Mouse (Mus musculus) MN1 (cell line): ENCODE measurements around the gene Trp63.

Experiments
- DNase-seq: peaks from one replicate; pipeline ENCODE4 v3.0.0-alpha.2; 2016; ENCODE audit warnings: low spot score

Gene Trp63

DNA sequence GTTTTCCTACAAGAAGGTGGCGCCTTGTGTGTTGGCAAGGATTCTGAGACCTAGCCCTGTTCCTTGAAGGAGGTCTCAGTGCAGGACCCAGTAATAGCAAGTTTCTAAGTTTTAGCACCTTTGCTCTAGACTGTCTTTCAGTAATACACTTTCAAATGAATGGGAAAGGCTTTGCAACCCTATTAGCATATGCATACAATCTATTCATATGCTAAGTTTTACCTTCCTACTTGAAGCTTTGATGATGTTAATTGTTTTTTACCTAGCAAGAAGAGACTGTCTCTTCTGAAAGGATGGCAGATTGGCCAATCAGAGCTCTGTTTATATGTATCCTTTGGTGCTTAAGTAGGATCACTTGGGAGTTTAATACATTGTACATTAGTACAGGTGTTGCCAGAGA lies 187.9 kb downstream of the Trp63 start:
- DNase-seq = no peak

DNA sequence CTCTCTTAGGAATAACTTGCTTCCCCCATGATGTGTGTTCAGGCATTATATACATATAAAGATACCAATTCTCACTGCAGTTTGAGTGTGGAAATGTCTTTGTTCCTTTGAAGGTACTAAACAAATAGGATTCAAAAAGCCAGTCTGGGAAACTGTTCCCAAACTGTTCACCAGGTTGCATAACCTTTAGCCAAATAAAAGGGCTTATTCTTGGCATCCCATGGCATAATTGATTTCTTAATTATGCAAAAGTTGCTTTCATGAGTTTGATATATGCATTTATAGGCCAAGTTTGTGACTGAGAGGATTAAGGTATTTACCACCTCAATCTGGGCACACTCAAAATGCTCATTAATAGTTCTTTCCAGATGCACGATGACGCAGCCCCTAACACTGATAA lies 192.1 kb downstream of the Trp63 start:
- DNase-seq = no peak

DNA sequence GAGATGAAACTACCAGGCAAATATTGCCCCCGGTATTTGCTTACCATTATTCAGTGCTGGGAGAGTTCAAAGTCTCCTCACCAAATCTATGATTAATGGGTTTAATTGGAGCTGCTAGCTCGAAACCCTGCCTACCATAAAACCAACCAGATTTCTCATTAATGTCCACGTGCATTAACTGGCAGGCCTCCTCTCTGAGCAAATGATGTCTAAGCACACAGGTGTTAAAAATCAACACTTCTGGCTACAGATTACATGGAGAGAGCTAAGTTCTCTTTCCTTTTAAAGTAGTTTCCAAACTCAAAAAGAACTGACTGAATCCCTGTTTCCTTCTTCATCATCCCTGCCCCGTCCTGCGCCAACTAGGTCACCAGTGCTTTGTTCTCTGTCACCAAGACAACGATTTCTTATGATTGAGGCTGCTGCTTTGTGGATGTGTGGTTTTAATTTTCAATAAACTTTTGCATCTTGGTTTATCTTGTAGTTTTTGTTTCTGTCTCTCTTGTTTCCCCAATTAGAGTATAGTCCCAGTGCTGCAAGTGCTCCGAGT lies 193.9 kb downstream of the Trp63 start:
- no peak for DNase-seq

DNA sequence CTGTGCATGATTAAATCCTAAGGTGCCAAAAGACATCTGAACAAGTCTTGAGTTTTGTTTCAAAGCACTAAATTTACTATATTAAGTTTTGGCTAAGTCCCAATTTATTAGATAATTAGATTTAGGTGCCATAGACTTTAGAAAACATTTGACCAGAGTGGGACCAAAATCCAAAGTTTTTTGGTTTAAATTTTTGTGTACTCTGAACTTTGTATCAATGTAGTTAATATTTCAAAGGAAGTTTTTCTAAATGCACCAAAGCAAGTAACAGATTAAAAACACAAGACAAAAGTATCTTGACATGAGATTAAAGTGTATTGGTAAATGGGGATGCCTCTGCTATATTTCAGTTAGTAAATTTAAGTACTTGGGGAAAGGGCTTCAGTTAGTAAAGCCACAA lies 194.6 kb downstream of the Trp63 start:
- DNase-seq = no peak

DNA sequence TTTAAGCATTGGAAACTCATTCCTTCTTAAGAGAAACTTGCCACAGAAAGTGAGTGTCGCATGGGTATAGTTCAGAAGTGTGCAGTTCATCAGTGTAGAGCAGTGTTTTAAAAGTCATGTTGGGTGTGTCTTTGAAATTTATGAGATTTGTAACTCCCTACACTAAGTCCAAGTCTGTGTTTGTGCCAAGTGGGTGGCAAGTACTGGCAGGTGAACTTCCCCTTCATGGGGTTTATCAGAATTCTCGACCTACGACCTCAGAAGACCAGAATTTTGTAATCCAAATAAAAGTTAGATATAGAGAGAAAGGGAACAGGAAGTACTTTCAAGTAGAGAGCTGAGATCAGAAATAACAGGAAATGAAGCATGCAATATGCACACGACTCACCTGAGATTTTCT lies 215.5 kb downstream of the Trp63 start:
- DNase-seq = no peak

DNA sequence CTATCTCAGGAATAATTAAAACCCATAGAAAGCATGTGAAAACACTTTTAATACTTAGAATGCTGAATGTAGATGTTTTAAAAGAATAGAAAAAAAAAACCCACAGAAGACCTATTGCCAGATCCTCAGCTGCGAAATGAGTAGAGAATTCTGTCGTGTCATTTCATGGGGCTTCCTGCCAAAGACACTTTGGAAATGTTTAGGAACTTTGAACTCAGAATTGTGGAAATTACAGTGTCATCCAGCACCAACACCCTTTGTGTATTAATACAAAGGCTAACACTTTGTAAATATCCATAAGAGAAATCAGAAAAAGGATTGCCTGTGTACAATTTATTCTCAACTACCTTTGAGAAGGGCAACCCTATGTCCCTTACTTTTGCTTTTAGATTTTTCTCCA lies 216.1 kb downstream of the Trp63 start:
- DNase-seq = no peak

DNA sequence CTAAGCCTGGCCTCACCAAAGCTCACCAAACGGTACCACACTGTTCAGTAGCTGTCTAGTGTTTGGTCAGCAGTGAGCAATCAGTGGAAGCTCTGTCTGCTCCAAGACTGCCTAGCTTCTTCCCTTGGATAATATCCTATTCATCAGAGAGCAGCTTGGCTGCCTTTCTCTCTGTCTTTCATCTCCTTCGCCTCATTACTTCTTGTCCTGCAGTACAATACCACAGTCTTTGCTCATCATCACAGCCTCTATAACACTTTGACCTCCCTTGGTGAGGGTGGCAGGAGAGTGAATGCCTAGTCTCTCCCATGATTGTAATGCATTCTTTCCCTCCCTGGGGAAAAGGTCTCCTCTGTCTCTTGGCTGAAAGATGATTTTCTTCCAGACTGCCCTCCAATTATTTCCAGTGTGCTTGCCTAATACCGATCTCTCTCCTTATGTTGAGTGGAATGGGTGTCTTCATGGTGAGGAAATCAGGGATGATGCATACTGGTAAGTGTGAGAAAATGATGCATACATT lies 216.9 kb downstream of the Trp63 start:
- DNase-seq = no peak

DNA sequence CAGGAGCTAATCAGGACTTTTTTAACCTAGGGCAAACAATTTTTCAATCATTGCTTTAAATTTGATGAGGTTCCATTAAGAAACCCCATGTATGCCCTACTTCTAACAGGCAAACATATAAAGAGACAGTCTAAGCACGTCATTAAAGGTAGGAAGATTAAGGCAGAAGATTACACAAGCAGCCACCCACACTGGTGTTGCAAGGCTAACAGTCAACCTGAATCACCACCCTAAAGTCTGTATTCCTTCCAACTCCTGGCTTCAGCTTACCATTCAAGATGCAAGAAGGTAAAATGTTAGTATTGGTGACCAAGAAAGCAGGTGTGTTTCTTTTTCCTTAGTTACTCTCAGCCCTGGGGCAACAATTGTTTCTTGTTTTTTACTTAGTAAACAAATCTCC lies 228.6 kb downstream of the Trp63 start:
- DNase-seq = no peak

DNA sequence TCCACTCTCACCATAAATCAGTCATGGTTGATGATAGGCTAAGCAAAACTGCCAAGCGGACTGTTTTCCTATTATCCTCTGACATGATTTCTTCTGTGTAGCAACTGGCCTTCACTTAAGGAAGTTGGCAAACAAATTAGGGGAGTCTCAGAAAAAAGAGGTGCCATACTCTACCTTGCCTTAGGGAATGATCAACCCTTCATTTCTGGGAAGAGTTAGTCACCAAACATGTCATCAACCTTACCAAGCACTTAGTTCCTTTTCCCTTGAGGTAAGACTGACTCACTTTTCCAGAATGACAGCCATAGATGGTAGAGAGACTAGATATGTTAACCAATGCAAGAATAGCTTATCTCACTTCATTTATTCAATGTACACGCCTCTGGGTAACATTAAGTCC lies 250.6 kb downstream of the Trp63 start:
- DNase-seq = no peak
